Mouse (Mus musculus): ENCODE measurements at regions not wholly inside any gene's neighbourhood (a gene's known extent, or its start where the extent isn't known, plus 50 kb on each side); places are given as distances from the start of the nearest gene placed in this dataset.

GRCm38 (mm10) chr2:8756546-8756945 lies 1124.5 kb upstream of the 4930412O13Rik start:
- no peak overlapping the region for H3K27ac ChIP-seq
- ATAC-seq (ENCODE audit: low FRiP score): no peak
- WGBS: 74% methylated on average over 4 of the region's 4 CpGs
- H3K4me3 ChIP-seq: no peak overlapping the region
- no peak overlapping the region for H3K9ac ChIP-seq
- H3K4me2 ChIP-seq: no peak overlapping the region
- H3K4me1 ChIP-seq (replicated peaks): no peaks in the 10 kb centered on the region
- H3K9me3 ChIP-seq: no peaks in the 10 kb centered on the region
- no peaks in the 10 kb centered on the region for H3K27me3 ChIP-seq
- no peaks in the 10 kb centered on the region for H3K36me3 ChIP-seq

GRCm38 (mm10) chr2:8770636-8771035 lies 1110.4 kb upstream of the 4930412O13Rik start:
- Histone ChIP-seq H3K36me3 (no peaks in the 10 kb centered on the region), H3K9ac (no peak overlapping the region), H3K4me3 (no peak overlapping the region), H3K27me3 (no peaks in the 10 kb centered on the region; the same call in 1 of the 2 replicates), H3K4me2 (no peak overlapping the region), H3K27ac (no peak overlapping the region), H3K9me3 (no peaks in the 10 kb centered on the region), H3K4me1 (replicated peaks) (no peaks in the 10 kb centered on the region)
- 84% methylated on average over 4 of the region's 4 CpGs for WGBS
- ATAC-seq (ENCODE audit: low FRiP score): no peak

GRCm38 (mm10) chr2:8781152-8781935 lies 1099.7 kb upstream of the 4930412O13Rik start:
- Histone ChIP-seq H3K9me3 (no peaks in the 10 kb centered on the region), H3K9ac (no peak overlapping the region), H3K4me1 (replicated peaks) (no peaks in the 10 kb centered on the region), H3K27ac (no peak overlapping the region), H3K4me3 (no peak overlapping the region), H3K27me3 (no peaks in the 10 kb centered on the region), H3K36me3 (no peaks in the 10 kb centered on the region), H3K4me2 (no peak overlapping the region)
- no peak for ATAC-seq (ENCODE audit: low FRiP score)
- WGBS: 89% methylated on average over 7 of the region's 7 CpGs

GRCm38 (mm10) chr2:8782225-8782624 lies 1098.8 kb upstream of the 4930412O13Rik start:
- Histone ChIP-seq H3K9me3 (no peaks in the 10 kb centered on the region), H3K4me2 (no peak overlapping the region), H3K4me1 (replicated peaks) (no peaks in the 10 kb centered on the region), H3K36me3 (no peaks in the 10 kb centered on the region), H3K9ac (no peak overlapping the region), H3K27ac (no peak overlapping the region), H3K27me3 (no peaks in the 10 kb centered on the region), H3K4me3 (no peak overlapping the region)
- WGBS: 93% methylated on average over 2 of the region's 2 CpGs
- ATAC-seq (ENCODE audit: low FRiP score): no peak

GRCm38 (mm10) chr2:8802061-8802460 lies 1079.0 kb upstream of the 4930412O13Rik start:
- Histone ChIP-seq H3K4me2 (no peak overlapping the region), H3K9ac (no peak overlapping the region), H3K4me1 (replicated peaks) (no peaks in the 10 kb centered on the region), H3K4me3 (no peak overlapping the region), H3K9me3 (no peaks in the 10 kb centered on the region), H3K36me3 (no peaks in the 10 kb centered on the region), H3K27ac (no peak overlapping the region), H3K27me3 (no peaks in the 10 kb centered on the region)
- no peak for ATAC-seq (ENCODE audit: low FRiP score)
- WGBS: 50% methylated on average over 3 of the region's 3 CpGs

GRCm38 (mm10) chr2:8809609-8810008 lies 1071.4 kb upstream of the 4930412O13Rik start:
- ATAC-seq (ENCODE audit: low FRiP score): no peak
- H3K4me2 ChIP-seq: no peak overlapping the region
- 85% methylated on average over 4 of the region's 4 CpGs for WGBS
- H3K36me3 ChIP-seq: no peaks in the 10 kb centered on the region
- H3K27ac ChIP-seq: no peak overlapping the region
- no peak overlapping the region for H3K4me3 ChIP-seq
- no peaks in the 10 kb centered on the region for H3K4me1 ChIP-seq (replicated peaks)
- H3K9ac ChIP-seq: no peak overlapping the region
- no peaks in the 10 kb centered on the region for H3K9me3 ChIP-seq
- H3K27me3 ChIP-seq: no peaks in the 10 kb centered on the region

- no peak overlapping the region for H3K4me2 ChIP-seq
- no peak overlapping the region for H3K9ac ChIP-seq
- no peak for ATAC-seq (ENCODE audit: low FRiP score)
- H3K4me1 ChIP-seq (replicated peaks): no peaks in the 10 kb centered on the region
- no peaks in the 10 kb centered on the region for H3K36me3 ChIP-seq
- no peaks in the 10 kb centered on the region for H3K9me3 ChIP-seq
- no peak overlapping the region for H3K27ac ChIP-seq
- H3K27me3 ChIP-seq: no peaks in the 10 kb centered on the region
- no peak overlapping the region for H3K4me3 ChIP-seq
- WGBS: 85% methylated on average over 5 of the region's 5 CpGs
Measured at GRCm38 (mm10) chr2:8818127-8818526, 1062.9 kb upstream of the 4930412O13Rik start.

- ATAC-seq (ENCODE audit: low FRiP score): no peak
- H3K27me3 ChIP-seq: no peaks in the 10 kb centered on the region
- 81% methylated on average over 2 of the region's 2 CpGs for WGBS
- no peak overlapping the region for H3K9ac ChIP-seq
- no peak overlapping the region for H3K4me3 ChIP-seq
- no peak overlapping the region for H3K4me2 ChIP-seq
- no peaks in the 10 kb centered on the region for H3K4me1 ChIP-seq (replicated peaks)
- no peaks in the 10 kb centered on the region for H3K9me3 ChIP-seq
- no peak overlapping the region for H3K27ac ChIP-seq
- no peaks in the 10 kb centered on the region for H3K36me3 ChIP-seq
Measured at GRCm38 (mm10) chr2:8825406-8825805, 1055.6 kb upstream of the 4930412O13Rik start.
